Mouse (Mus musculus): Measurements from ENCODE around the gene Copa. TPM values are rescaled to one million over a fixed set of nuclear protein-coding genes. Genes with fewer than 3 reads are reported as not detected.
A peak's percentile ranks its signal among the peaks of the same experiment; 100 is the strongest.

Copa gene
- polyA plus RNA-seq, 1 experiment: 46.0 TPM

- no peaks in the 10 kb centered on the region for H3K27me3 ChIP-seq (ENCODE audit: control insufficient read depth, insufficient read depth, low read length)
- TF ChIP-seq CTCF (IDR thresholded peaks at IDR 0.05; ENCODE audit: extremely low read depth, insufficient read length, insufficient replicate concordance, low read depth, low read length) (no peak), POLR2A (IDR thresholded peaks at IDR 0.05; ENCODE audit: low read depth, low read length) (no peak)
- 70% methylated on average over 2 of the region's 2 CpGs for WGBS
- peaks cover 31% of the 10 kb centered on the region for H3K36me3 ChIP-seq (ENCODE audit: control insufficient read depth, insufficient read depth, low read length)
- H3K4me3 ChIP-seq (ENCODE audit: low read depth, low read length): no peak overlapping the region
- H3K27ac ChIP-seq (ENCODE audit: insufficient read depth, low read depth, low read length): no peak overlapping the region
- peaks cover 12% of the 10 kb centered on the region for H3K4me1 ChIP-seq (ENCODE audit: control insufficient read depth, insufficient read depth, insufficient read length, low read length)
These were observed 20.2 kb upstream of the Copa start for GRCm38 (mm10) chr1:172062101-172062500.

- TF ChIP-seq POLR2A (IDR thresholded peaks at IDR 0.05; ENCODE audit: low read depth, low read length) (no peak), CTCF (IDR thresholded peaks at IDR 0.05; ENCODE audit: extremely low read depth, insufficient read length, insufficient replicate concordance, low read depth, low read length) (no peak)
- no peak overlapping the region for H3K4me3 ChIP-seq (ENCODE audit: low read depth, low read length)
- H3K4me1 ChIP-seq (ENCODE audit: control insufficient read depth, insufficient read depth, insufficient read length, low read length): peaks cover 12% of the 10 kb centered on the region
- H3K36me3 ChIP-seq (ENCODE audit: control insufficient read depth, insufficient read depth, low read length): peaks cover 45% of the 10 kb centered on the region
- WGBS: 22% methylated on average over 4 of the region's 4 CpGs
- H3K27me3 ChIP-seq (ENCODE audit: control insufficient read depth, insufficient read depth, low read length): no peaks in the 10 kb centered on the region
- peak overlapping the region; percentile 16; the same call in 1 of the 2 replicates for H3K27ac ChIP-seq (ENCODE audit: insufficient read depth, low read depth, low read length)
These were observed 18.9 kb upstream of the Copa start for GRCm38 (mm10) chr1:172063291-172064023.

GRCm38 (mm10) chr1:172064613-172065141, 17.7 kb upstream of the Copa start:
- Histone ChIP-seq H3K27ac (ENCODE audit: insufficient read depth, low read depth, low read length) (no peak overlapping the region), H3K4me3 (ENCODE audit: low read depth, low read length) (no peak overlapping the region), H3K36me3 (ENCODE audit: control insufficient read depth, insufficient read depth, low read length) (peaks cover 57% of the 10 kb centered on the region), H3K4me1 (ENCODE audit: control insufficient read depth, insufficient read depth, insufficient read length, low read length) (peaks cover 12% of the 10 kb centered on the region), H3K27me3 (ENCODE audit: control insufficient read depth, insufficient read depth, low read length) (no peaks in the 10 kb centered on the region)
- TF ChIP-seq CTCF (IDR thresholded peaks at IDR 0.05; ENCODE audit: extremely low read depth, insufficient read length, insufficient replicate concordance, low read depth, low read length) (no peak), POLR2A (IDR thresholded peaks at IDR 0.05; ENCODE audit: low read depth, low read length) (no peak)
- WGBS: 84% methylated on average over 13 of the region's 13 CpGs

GRCm38 (mm10) chr1:172070227-172070626, 12.1 kb upstream of the Copa start:
- Histone ChIP-seq H3K27me3 (ENCODE audit: control insufficient read depth, insufficient read depth, low read length) (no peaks in the 10 kb centered on the region), H3K36me3 (ENCODE audit: control insufficient read depth, insufficient read depth, low read length) (peaks cover 97% of the 10 kb centered on the region), H3K4me1 (ENCODE audit: control insufficient read depth, insufficient read depth, insufficient read length, low read length) (no peaks in the 10 kb centered on the region), H3K27ac (ENCODE audit: insufficient read depth, low read depth, low read length) (no peak overlapping the region), H3K4me3 (ENCODE audit: low read depth, low read length) (no peak overlapping the region)
- TF ChIP-seq POLR2A (IDR thresholded peaks at IDR 0.05; ENCODE audit: low read depth, low read length): no peak
- TF ChIP-seq CTCF (IDR thresholded peaks at IDR 0.05; ENCODE audit: extremely low read depth, insufficient read length, insufficient replicate concordance, low read depth, low read length): no peak
- 89% methylated on average over 6 of the region's 6 CpGs for WGBS

GRCm38 (mm10) chr1:172071556-172071955, 10.8 kb upstream of the Copa start:
- H3K27me3 ChIP-seq (ENCODE audit: control insufficient read depth, insufficient read depth, low read length): no peaks in the 10 kb centered on the region
- H3K27ac ChIP-seq (ENCODE audit: insufficient read depth, low read depth, low read length): no peak overlapping the region
- no peak overlapping the region for H3K4me3 ChIP-seq (ENCODE audit: low read depth, low read length)
- peaks cover 95% of the 10 kb centered on the region for H3K36me3 ChIP-seq (ENCODE audit: control insufficient read depth, insufficient read depth, low read length)
- TF ChIP-seq CTCF (IDR thresholded peaks at IDR 0.05; ENCODE audit: extremely low read depth, insufficient read length, insufficient replicate concordance, low read depth, low read length): no peak
- 86% methylated on average over 4 of the region's 4 CpGs for WGBS
- H3K4me1 ChIP-seq (ENCODE audit: control insufficient read depth, insufficient read depth, insufficient read length, low read length): no peaks in the 10 kb centered on the region

- no peak for TF ChIP-seq POLR2A (IDR thresholded peaks at IDR 0.05; ENCODE audit: low read depth, low read length)
- no peak for TF ChIP-seq CTCF (IDR thresholded peaks at IDR 0.05; ENCODE audit: extremely low read depth, insufficient read length, insufficient replicate concordance, low read depth, low read length)
- WGBS: 97% methylated on average over 7 of the region's 7 CpGs
- Histone ChIP-seq H3K27me3 (ENCODE audit: control insufficient read depth, insufficient read depth, low read length) (no peaks in the 10 kb centered on the region), H3K4me3 (ENCODE audit: low read depth, low read length) (no peak overlapping the region), H3K4me1 (ENCODE audit: control insufficient read depth, insufficient read depth, insufficient read length, low read length) (no peaks in the 10 kb centered on the region), H3K27ac (ENCODE audit: insufficient read depth, low read depth, low read length) (no peak overlapping the region), H3K36me3 (ENCODE audit: control insufficient read depth, insufficient read depth, low read length) (peaks cover 89% of the 10 kb centered on the region)
These were observed 9.7 kb upstream of the Copa start for GRCm38 (mm10) chr1:172072604-172073003.

GRCm38 (mm10) chr1:172077981-172078380, 4.3 kb upstream of the Copa start:
- H3K4me1 ChIP-seq (ENCODE audit: control insufficient read depth, insufficient read depth, insufficient read length, low read length): no peaks in the 10 kb centered on the region; the same call in 1 of the 2 replicates
- WGBS: 8% methylated on average over 5 of the region's 5 CpGs
- H3K4me3 ChIP-seq (ENCODE audit: low read depth, low read length): peak overlapping the region; percentile 32; the same call in 1 of the 2 replicates
- H3K36me3 ChIP-seq (ENCODE audit: control insufficient read depth, insufficient read depth, low read length): peaks cover 47% of the 10 kb centered on the region
- no peaks in the 10 kb centered on the region for H3K27me3 ChIP-seq (ENCODE audit: control insufficient read depth, insufficient read depth, low read length)
- H3K27ac ChIP-seq (ENCODE audit: insufficient read depth, low read depth, low read length): peak overlapping the region; percentile 96
- TF ChIP-seq CTCF (IDR thresholded peaks at IDR 0.05; ENCODE audit: extremely low read depth, insufficient read length, insufficient replicate concordance, low read depth, low read length) (no peak), POLR2A (IDR thresholded peaks at IDR 0.05; ENCODE audit: low read depth, low read length) (no peak; the same call in 1 of the 2 replicates)
